Mouse (Mus musculus) stomach, postnatal 0 days (tissue): ENCODE data around the gene Esr1.

Experiments
- CTCF ChIP-seq: IDR thresholded peaks from 2 replicates; pipeline ENCODE4 v1.5.1; 2016; ENCODE audit warnings: antibody characterized with exemption, low read depth, mild to moderate bottlenecking, moderate library complexity
- EP300 ChIP-seq: optimal IDR thresholded peaks from 2 replicates; pipeline ENCODE3; 2016; ENCODE audit warnings: antibody characterized with exemption

GRCm38 (mm10) chr10:4626432-4626831, 15.0 kb downstream of the Esr1 start:
- TF ChIP-seq CTCF (peak; percentile 47), EP300 (no peak)
